Mouse (Mus musculus): ENCODE results near the gene Aff1.

DNA sequence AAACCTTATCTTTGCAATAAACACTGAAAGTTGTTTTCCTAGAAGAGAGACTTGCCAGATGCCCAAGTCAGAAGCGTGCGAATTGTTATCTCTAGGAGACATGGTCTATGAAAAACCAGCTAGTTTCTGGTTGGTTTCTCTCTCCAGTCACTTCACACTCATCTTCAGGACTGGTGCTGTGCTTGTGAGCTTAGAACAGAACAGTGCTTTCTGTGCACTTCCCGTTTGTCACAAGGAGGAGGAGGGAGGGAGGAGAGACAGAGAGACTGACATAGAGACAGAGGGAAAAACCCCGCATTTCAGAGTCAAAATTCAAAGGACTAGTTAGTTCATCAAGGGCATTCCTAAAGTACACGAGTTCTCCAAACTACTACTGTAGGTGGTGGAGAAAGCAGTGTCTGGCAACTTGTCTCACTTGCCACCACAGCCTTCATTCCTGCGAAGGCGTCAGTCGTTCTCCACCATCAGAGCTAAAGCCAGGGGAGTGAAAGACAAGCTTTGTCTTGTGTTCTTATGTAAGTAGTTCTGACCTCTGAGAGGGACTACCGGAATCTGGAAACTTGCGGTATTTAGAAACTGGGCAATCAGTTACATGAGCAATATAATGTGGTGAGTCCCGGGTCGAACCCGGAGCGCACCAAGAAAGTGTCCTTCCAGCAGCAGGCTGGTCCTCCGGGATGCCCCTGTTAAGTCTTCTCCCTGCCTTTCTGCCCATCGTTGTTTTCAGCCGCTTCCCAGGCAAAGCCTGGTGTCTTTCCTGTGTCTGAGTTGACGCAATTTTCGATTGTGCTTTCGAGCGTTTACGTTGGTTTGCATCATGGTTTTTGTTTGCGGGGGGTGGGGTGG, 60.7 kb downstream of the Aff1 start:
- TF ChIP-seq CTCF (IDR thresholded peaks at IDR 0.05; ENCODE audit: low read depth) (no peak), EP300 (IDR thresholded peaks at IDR 0.05; ENCODE audit: low read depth) (peak; percentile 61)

Data from liver, embryonic 14.5 days (tissue).